Mouse (Mus musculus): ENCODE measurements around the gene Tet3. TPM values are rescaled to one million over a fixed set of nuclear protein-coding genes. Genes with fewer than 3 reads are reported as not detected.

The Tet3 gene
- polyA plus RNA-seq, 1 experiment from 2014 or later = 13.7 TPM

- Histone ChIP-seq H3K27me3 (ENCODE audit: control insufficient read depth, insufficient read depth, low read depth, low read length) (no peaks in the 10 kb centered on the region), H3K9me3 (replicated peaks; ENCODE audit: control insufficient read depth, low read length) (no peaks in the 10 kb centered on the region), H3K4me1 (ENCODE audit: control insufficient read depth, low read depth, low read length) (peaks cover 5% of the 10 kb centered on the region), H3K9ac (ENCODE audit: low read depth, low read length) (no peak overlapping the region), H3K36me3 (ENCODE audit: control insufficient read depth, insufficient read depth) (peaks cover 3% of the 10 kb centered on the region; the same call in 1 of the 2 replicates), H3K4me3 (ENCODE audit: low read depth, low read length) (no peak overlapping the region), H3K27ac (ENCODE audit: low read length) (no peak overlapping the region), H3K4me2 (ENCODE audit: low read depth, low read length) (no peak overlapping the region)
- ATAC-seq (ENCODE audit: low read depth) = no peak
- WGBS (ENCODE audit: insufficient replicate concordance) = 89% methylated on average over 10 of the region's 10 CpGs
Observed at GRCm38 (mm10) chr6:83499078-83499477, 40.2 kb upstream of the Tet3 start.

- H3K27ac ChIP-seq (ENCODE audit: low read length) = no peak overlapping the region
- no peak for ATAC-seq (ENCODE audit: low read depth)
- no peaks in the 10 kb centered on the region for H3K27me3 ChIP-seq (ENCODE audit: control insufficient read depth, insufficient read depth, low read depth, low read length)
- H3K9me3 ChIP-seq (replicated peaks; ENCODE audit: control insufficient read depth, low read length) = no peaks in the 10 kb centered on the region
- H3K36me3 ChIP-seq (ENCODE audit: control insufficient read depth, insufficient read depth) = peaks cover 5% of the 10 kb centered on the region; the same call in 1 of the 2 replicates
- H3K4me3 ChIP-seq (ENCODE audit: low read depth, low read length) = no peak overlapping the region
- H3K9ac ChIP-seq (ENCODE audit: low read depth, low read length) = no peak overlapping the region
- H3K4me2 ChIP-seq (ENCODE audit: low read depth, low read length) = no peak overlapping the region
- WGBS (ENCODE audit: insufficient replicate concordance) = 63% methylated on average over 22 of the region's 22 CpGs
- peaks cover 5% of the 10 kb centered on the region for H3K4me1 ChIP-seq (ENCODE audit: control insufficient read depth, low read depth, low read length)
Observed at GRCm38 (mm10) chr6:83496753-83497710, 38.1 kb upstream of the Tet3 start.

GRCm38 (mm10) chr6:83496009-83496752, 37.3 kb upstream of the Tet3 start:
- H3K36me3 ChIP-seq (ENCODE audit: control insufficient read depth, insufficient read depth) = peaks cover 5% of the 10 kb centered on the region; the same call in 1 of the 2 replicates
- H3K9ac ChIP-seq (ENCODE audit: low read depth, low read length) = no peak overlapping the region
- H3K9me3 ChIP-seq (replicated peaks; ENCODE audit: control insufficient read depth, low read length) = no peaks in the 10 kb centered on the region
- no peak for ATAC-seq (ENCODE audit: low read depth)
- H3K4me2 ChIP-seq (ENCODE audit: low read depth, low read length) = no peak overlapping the region
- 81% methylated on average over 9 of the region's 9 CpGs for WGBS (ENCODE audit: insufficient replicate concordance)
- no peak overlapping the region for H3K4me3 ChIP-seq (ENCODE audit: low read depth, low read length)
- H3K27ac ChIP-seq (ENCODE audit: low read length) = no peak overlapping the region
- no peaks in the 10 kb centered on the region for H3K27me3 ChIP-seq (ENCODE audit: control insufficient read depth, insufficient read depth, low read depth, low read length)
- H3K4me1 ChIP-seq (ENCODE audit: control insufficient read depth, low read depth, low read length) = peaks cover 5% of the 10 kb centered on the region

- 25% methylated on average over 4 of the region's 4 CpGs for WGBS (ENCODE audit: insufficient replicate concordance)
- ATAC-seq (ENCODE audit: low read depth) = no peak
- no peaks in the 10 kb centered on the region for H3K27me3 ChIP-seq (ENCODE audit: control insufficient read depth, insufficient read depth, low read depth, low read length)
Observed at GRCm38 (mm10) chr6:83490622-83491021, 31.7 kb upstream of the Tet3 start.

GRCm38 (mm10) chr6:83488200-83488599, 29.3 kb upstream of the Tet3 start:
- WGBS (ENCODE audit: insufficient replicate concordance) = 71% methylated on average over 5 of the region's 5 CpGs
- no peak for ATAC-seq (ENCODE audit: low read depth)

More at GRCm38 (mm10) chr6:83490622-83491021, 31.7 kb upstream of the Tet3 start:
- H3K27ac ChIP-seq (ENCODE audit: low read length) = no peak overlapping the region
- no peak overlapping the region for H3K9ac ChIP-seq (ENCODE audit: low read depth, low read length)
- no peak overlapping the region for H3K4me3 ChIP-seq (ENCODE audit: low read depth, low read length)
- H3K4me1 ChIP-seq (ENCODE audit: control insufficient read depth, low read depth, low read length) = no peaks in the 10 kb centered on the region
- no peaks in the 10 kb centered on the region for H3K9me3 ChIP-seq (replicated peaks; ENCODE audit: control insufficient read depth, low read length)
- H3K4me2 ChIP-seq (ENCODE audit: low read depth, low read length) = no peak overlapping the region
- peaks cover 11% of the 10 kb centered on the region for H3K36me3 ChIP-seq (ENCODE audit: control insufficient read depth, insufficient read depth)

GRCm38 (mm10) chr6:83487298-83487697, 28.4 kb upstream of the Tet3 start:
- H3K27me3 ChIP-seq (ENCODE audit: control insufficient read depth, insufficient read depth, low read depth, low read length) = no peaks in the 10 kb centered on the region
- 57% methylated on average over 4 of the region's 4 CpGs for WGBS (ENCODE audit: insufficient replicate concordance)
- H3K36me3 ChIP-seq (ENCODE audit: control insufficient read depth, insufficient read depth) = peaks cover 6% of the 10 kb centered on the region
- H3K9me3 ChIP-seq (replicated peaks; ENCODE audit: control insufficient read depth, low read length) = no peaks in the 10 kb centered on the region
- H3K27ac ChIP-seq (ENCODE audit: low read length) = no peak overlapping the region
- H3K9ac ChIP-seq (ENCODE audit: low read depth, low read length) = no peak overlapping the region
- H3K4me3 ChIP-seq (ENCODE audit: low read depth, low read length) = no peak overlapping the region
- ATAC-seq (ENCODE audit: low read depth) = no peak
- no peaks in the 10 kb centered on the region for H3K4me1 ChIP-seq (ENCODE audit: control insufficient read depth, low read depth, low read length)
- no peak overlapping the region for H3K4me2 ChIP-seq (ENCODE audit: low read depth, low read length)

More at GRCm38 (mm10) chr6:83488200-83488599, 29.3 kb upstream of the Tet3 start:
- Histone ChIP-seq H3K9me3 (replicated peaks; ENCODE audit: control insufficient read depth, low read length) (no peaks in the 10 kb centered on the region), H3K27ac (ENCODE audit: low read length) (no peak overlapping the region), H3K4me1 (ENCODE audit: control insufficient read depth, low read depth, low read length) (no peaks in the 10 kb centered on the region), H3K4me2 (ENCODE audit: low read depth, low read length) (no peak overlapping the region), H3K9ac (ENCODE audit: low read depth, low read length) (no peak overlapping the region), H3K4me3 (ENCODE audit: low read depth, low read length) (no peak overlapping the region), H3K36me3 (ENCODE audit: control insufficient read depth, insufficient read depth) (peaks cover 6% of the 10 kb centered on the region), H3K27me3 (ENCODE audit: control insufficient read depth, insufficient read depth, low read depth, low read length) (no peaks in the 10 kb centered on the region)

- Histone ChIP-seq H3K27me3 (ENCODE audit: control insufficient read depth, insufficient read depth, low read depth, low read length) (no peaks in the 10 kb centered on the region), H3K27ac (ENCODE audit: low read length) (no peak overlapping the region), H3K4me1 (ENCODE audit: control insufficient read depth, low read depth, low read length) (no peaks in the 10 kb centered on the region), H3K36me3 (ENCODE audit: control insufficient read depth, insufficient read depth) (peaks cover 6% of the 10 kb centered on the region), H3K9ac (ENCODE audit: low read depth, low read length) (no peak overlapping the region), H3K9me3 (replicated peaks; ENCODE audit: control insufficient read depth, low read length) (no peaks in the 10 kb centered on the region), H3K4me2 (ENCODE audit: low read depth, low read length) (no peak overlapping the region), H3K4me3 (ENCODE audit: low read depth, low read length) (no peak overlapping the region)
- no peak for ATAC-seq (ENCODE audit: low read depth)
- WGBS (ENCODE audit: insufficient replicate concordance) = 60% methylated on average over 4 of the region's 4 CpGs
Observed at GRCm38 (mm10) chr6:83485854-83486253, 27.0 kb upstream of the Tet3 start.

- H3K9me3 ChIP-seq (replicated peaks; ENCODE audit: control insufficient read depth, low read length) = no peaks in the 10 kb centered on the region
- no peak overlapping the region for H3K4me3 ChIP-seq (ENCODE audit: low read depth, low read length)
- 86% methylated on average over 7 of the region's 7 CpGs for WGBS (ENCODE audit: insufficient replicate concordance)
- ATAC-seq (ENCODE audit: low read depth) = no peak
- no peaks in the 10 kb centered on the region for H3K27me3 ChIP-seq (ENCODE audit: control insufficient read depth, insufficient read depth, low read depth, low read length)
- no peak overlapping the region for H3K27ac ChIP-seq (ENCODE audit: low read length)
- H3K4me2 ChIP-seq (ENCODE audit: low read depth, low read length) = no peak overlapping the region
- H3K4me1 ChIP-seq (ENCODE audit: control insufficient read depth, low read depth, low read length) = no peaks in the 10 kb centered on the region
- peaks cover 5% of the 10 kb centered on the region for H3K36me3 ChIP-seq (ENCODE audit: control insufficient read depth, insufficient read depth)
- H3K9ac ChIP-seq (ENCODE audit: low read depth, low read length) = no peak overlapping the region
Observed at GRCm38 (mm10) chr6:83483776-83484175, 24.9 kb upstream of the Tet3 start.
